Mouse (Mus musculus) embryonic facial prominence, embryonic 11.5 days (tissue): ENCODE measurements at regions not wholly inside any gene's neighbourhood (a gene's known extent, or its start where the extent isn't known, plus 50 kb on each side); places are given as distances from the start of the nearest gene placed in this dataset.
"Not testable (repeated sequence)": the region's sequence is repeated elsewhere in the genome, so short reads cannot be mapped to it uniquely, and the experiment has no call there.

Source experiments
- ATAC-seq: fragments of 200-750 bp; cut with Nextera tagmentation; replicated peaks from 2 replicates; pipeline ENCODE4 v1.8.0; 2017; ENCODE audit warnings: low read depth; ENCODE audit not compliant: insufficient number of reproducible peaks, low FRiP score, low TSS enrichment
- DNase-seq: peaks from one replicate; pipeline ENCODE4 v3.0.0-alpha.2; 2015; ENCODE audit warnings: low spot score
- H3K27ac ChIP-seq: fragments of 300-500 bp; sonication (generic); replicated peaks from 2 replicates; pipeline ENCODE4 v1.5.1; 2014; ENCODE audit warnings: mild to moderate bottlenecking, low read depth, low read length, control low read depth
- H3K27me3 ChIP-seq: fragments of 300-500 bp; sonication (generic); 2 replicates; pipeline ENCODE4 v1.6.1; 2014; ENCODE audit warnings: mild to moderate bottlenecking, low read length, moderate library complexity, mixed read lengths; ENCODE audit not compliant: control insufficient read depth, insufficient read depth
- H3K36me3 ChIP-seq: fragments of 300-500 bp; sonication (generic); replicated peaks from 2 replicates; pipeline ENCODE4 v1.6.1; 2014; ENCODE audit warnings: low read depth, mild to moderate bottlenecking, low read length, moderate library complexity, mixed read lengths; ENCODE audit not compliant: control insufficient read depth, insufficient read depth
- H3K4me1 ChIP-seq: fragments of 300-500 bp; sonication (generic); 2 replicates; pipeline ENCODE4 v1.6.1; 2014; ENCODE audit warnings: low read length, mixed read lengths; ENCODE audit not compliant: control insufficient read depth, insufficient read depth
- H3K4me2 ChIP-seq: fragments of 300-500 bp; sonication (generic); 2 replicates; pipeline ENCODE4 v1.6.1; 2014; ENCODE audit warnings: low read depth, mild to moderate bottlenecking, control low read depth, low read length, moderate library complexity
- H3K4me3 ChIP-seq: fragments of 300-500 bp; sonication (generic); 2 replicates; pipeline ENCODE4 v1.5.1; 2014; ENCODE audit warnings: low read depth, low read length, control low read depth
- H3K9ac ChIP-seq: fragments of 300-500 bp; sonication (generic); replicated peaks from 2 replicates; pipeline ENCODE4 v1.6.1; 2014; ENCODE audit warnings: mild to moderate bottlenecking, control low read depth, low read length
- H3K9me3 ChIP-seq: fragments of 300-500 bp; sonication (generic); replicated peaks from 2 replicates; pipeline ENCODE4 v1.6.1; 2016; ENCODE audit warnings: mild to moderate bottlenecking, low read length, inconsistent platforms, mixed read lengths; ENCODE audit not compliant: control insufficient read depth
- WGBS: fragments of 180-500 bp; shearing (Covaris S2); extraction: QIAGEN DNeasy Blood & Tissue Kit; methylation state at CpG from one replicate; pipeline ENCODE4 v1.1.7; 2014; 5-methylcytosine and 5-hydroxymethylcytosine counted together

DNA sequence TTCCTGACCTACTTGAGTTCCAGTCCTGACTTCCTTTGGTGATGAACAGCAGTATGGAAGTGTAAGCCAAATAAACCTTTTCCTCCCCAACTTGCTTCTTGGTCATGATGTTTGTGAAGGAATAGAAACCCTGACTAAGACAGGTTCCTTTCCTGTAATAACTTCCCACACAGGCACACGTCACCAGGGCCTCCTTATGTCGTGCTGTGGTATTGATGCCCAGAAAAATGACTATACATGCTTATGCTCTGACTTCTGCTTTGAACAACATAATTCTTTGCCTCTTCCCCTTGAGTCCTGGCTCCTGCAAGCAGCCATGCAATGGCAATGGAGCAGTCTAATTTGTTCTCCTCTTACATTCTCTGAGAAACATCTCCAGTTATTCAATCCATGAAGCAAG, 151.5 kb downstream of the BC067074 start:
- not testable (repeated sequence) for H3K27ac ChIP-seq, H3K4me2 ChIP-seq, H3K27me3 ChIP-seq, ATAC-seq, H3K4me1 ChIP-seq, H3K4me3 ChIP-seq, H3K9ac ChIP-seq, H3K36me3 ChIP-seq, H3K9me3 ChIP-seq, DNase-seq
- 90% methylated on average over 2 of the region's 2 CpGs for WGBS

DNA sequence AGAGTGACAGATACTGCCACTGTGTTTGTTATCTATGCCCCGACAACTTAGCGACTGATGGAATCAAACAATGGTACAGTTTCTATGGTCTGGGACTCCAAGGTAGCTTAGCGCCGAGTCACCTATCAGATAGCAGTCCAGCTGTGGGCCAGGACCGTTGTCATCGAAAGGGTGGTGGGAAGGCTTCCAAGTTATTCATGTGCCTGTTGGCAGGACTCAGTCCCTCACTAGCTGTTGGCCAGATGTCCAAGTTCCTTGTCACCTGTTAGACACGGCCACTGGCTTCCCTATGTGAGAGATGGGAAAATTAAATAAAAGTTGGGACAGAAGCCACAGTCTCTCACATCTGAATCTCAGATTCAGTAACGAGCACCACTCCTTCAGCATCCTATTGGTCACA, 150.1 kb downstream of the BC067074 start:
- WGBS, result 92% methylated on average over 8 of the region's 8 CpGs
- Histone ChIP-seq H3K27me3 (no peaks in the 10 kb centered on the region), H3K36me3 (no peaks in the 10 kb centered on the region), H3K4me3 (no peak overlapping the region), H3K27ac (no peak overlapping the region), H3K9ac (no peak overlapping the region), H3K4me2 (no peak overlapping the region), H3K9me3 (no peaks in the 10 kb centered on the region), H3K4me1 (no peaks in the 10 kb centered on the region)
- DNase-seq (no peak), ATAC-seq (no peak)

DNA sequence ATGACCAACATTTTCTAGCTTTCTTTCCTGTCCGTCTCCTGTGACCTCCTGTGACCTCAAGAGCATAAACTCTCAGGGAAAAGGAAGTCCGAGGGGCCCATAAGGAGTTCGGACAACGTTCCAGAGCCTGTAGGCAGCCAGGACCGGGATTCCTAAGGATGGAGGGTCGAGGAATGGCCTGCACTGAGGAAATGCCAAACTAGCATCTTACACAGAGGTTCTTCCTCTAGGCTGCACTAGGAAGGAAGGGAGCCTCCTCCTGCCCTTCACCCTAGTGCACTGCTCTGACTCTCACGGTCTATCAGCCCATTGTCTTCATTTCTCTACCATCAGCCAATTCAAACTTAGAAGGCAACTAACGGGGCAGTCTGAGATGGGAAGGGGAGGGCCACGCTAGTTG, 149.2 kb downstream of the BC067074 start:
- ATAC-seq, result no peak
- WGBS, result 43% methylated on average over 9 of the region's 9 CpGs
- no peaks in the 10 kb centered on the region for H3K27me3 ChIP-seq
- no peaks in the 10 kb centered on the region for H3K9me3 ChIP-seq
- no peaks in the 10 kb centered on the region for H3K36me3 ChIP-seq
- H3K4me1 ChIP-seq, result no peaks in the 10 kb centered on the region
- no peak overlapping the region for H3K4me2 ChIP-seq
- H3K4me3 ChIP-seq, result no peak overlapping the region
- H3K27ac ChIP-seq, result no peak overlapping the region
- no peak overlapping the region for H3K9ac ChIP-seq
- DNase-seq, result no peak

DNA sequence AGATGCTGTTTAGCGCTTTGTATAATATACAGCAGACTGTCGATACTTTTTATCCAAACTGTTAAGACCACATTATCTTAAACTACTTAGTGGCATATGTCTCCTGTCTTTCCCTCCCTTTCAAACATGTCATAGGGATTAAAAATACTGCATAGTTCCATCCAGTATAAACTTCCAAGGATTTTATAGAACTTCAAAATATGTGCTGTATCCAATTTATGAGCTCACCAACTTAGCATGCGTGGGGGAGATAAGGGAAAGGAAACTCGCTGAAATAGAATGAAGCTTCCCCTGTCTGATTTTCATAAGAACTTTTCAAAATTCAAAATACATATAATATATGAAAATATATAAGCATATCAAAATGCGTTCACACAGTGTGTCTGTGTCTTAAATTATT, 147.2 kb downstream of the BC067074 start:
- WGBS, result 89% methylated on average over 5 of the region's 5 CpGs
- Histone ChIP-seq H3K27ac (no peak overlapping the region), H3K9me3 (no peaks in the 10 kb centered on the region), H3K27me3 (no peaks in the 10 kb centered on the region), H3K9ac (no peak overlapping the region), H3K36me3 (no peaks in the 10 kb centered on the region), H3K4me1 (no peaks in the 10 kb centered on the region), H3K4me2 (no peak overlapping the region), H3K4me3 (no peak overlapping the region)
- ATAC-seq (no peak), DNase-seq (no peak)

DNA sequence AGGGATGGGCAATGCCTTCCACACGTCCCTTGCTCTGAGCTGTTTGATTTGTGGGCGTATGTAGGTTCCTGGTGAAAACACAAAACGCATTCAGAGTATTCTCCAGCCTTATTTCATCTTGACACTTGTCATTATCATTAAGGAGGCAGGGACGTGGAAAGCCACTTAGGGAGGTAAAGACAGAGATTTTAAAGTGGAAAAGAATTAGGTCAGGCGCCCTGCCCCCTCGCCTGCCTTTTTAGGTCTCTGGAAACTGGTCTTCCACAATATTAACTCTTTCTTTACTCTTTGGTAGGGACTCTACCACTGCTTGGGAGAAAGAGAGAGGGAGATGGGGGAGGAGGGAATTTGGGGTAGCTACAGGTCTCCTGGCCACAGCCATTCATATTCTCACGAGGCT, 146.6 kb downstream of the BC067074 start:
- Histone ChIP-seq H3K27ac (no peak overlapping the region), H3K4me2 (no peak overlapping the region), H3K36me3 (no peaks in the 10 kb centered on the region), H3K27me3 (no peaks in the 10 kb centered on the region), H3K9ac (no peak overlapping the region), H3K4me1 (no peaks in the 10 kb centered on the region), H3K9me3 (no peaks in the 10 kb centered on the region), H3K4me3 (no peak overlapping the region)
- WGBS, result 58% methylated on average over 7 of the region's 7 CpGs
- DNase-seq, result no peak
- no peak for ATAC-seq

DNA sequence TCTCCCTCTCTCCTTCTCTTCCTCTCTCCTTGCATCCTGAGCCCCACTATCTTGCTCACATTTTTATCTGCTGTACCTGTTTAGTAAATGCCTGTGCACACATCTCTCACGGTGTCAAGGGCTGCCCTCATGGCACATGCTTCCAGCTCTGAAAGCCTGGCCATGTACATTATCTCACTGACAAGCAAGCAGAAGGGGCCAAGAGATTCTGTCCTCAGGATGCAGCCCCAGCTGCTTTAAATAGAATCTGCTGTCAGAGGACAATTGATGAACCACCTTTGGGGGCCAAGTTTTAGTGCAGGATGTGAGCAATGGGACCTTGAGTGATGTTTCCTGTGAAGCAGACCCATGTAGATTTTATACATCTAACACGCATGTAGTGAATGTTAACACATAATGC, 145.9 kb downstream of the BC067074 start:
- Histone ChIP-seq H3K27ac (no peak overlapping the region), H3K4me1 (no peaks in the 10 kb centered on the region), H3K9me3 (no peaks in the 10 kb centered on the region), H3K36me3 (no peaks in the 10 kb centered on the region), H3K4me3 (no peak overlapping the region), H3K27me3 (no peaks in the 10 kb centered on the region), H3K9ac (no peak overlapping the region), H3K4me2 (no peak overlapping the region)
- 82% methylated on average over 2 of the region's 2 CpGs for WGBS
- ATAC-seq (no peak), DNase-seq (no peak)

DNA sequence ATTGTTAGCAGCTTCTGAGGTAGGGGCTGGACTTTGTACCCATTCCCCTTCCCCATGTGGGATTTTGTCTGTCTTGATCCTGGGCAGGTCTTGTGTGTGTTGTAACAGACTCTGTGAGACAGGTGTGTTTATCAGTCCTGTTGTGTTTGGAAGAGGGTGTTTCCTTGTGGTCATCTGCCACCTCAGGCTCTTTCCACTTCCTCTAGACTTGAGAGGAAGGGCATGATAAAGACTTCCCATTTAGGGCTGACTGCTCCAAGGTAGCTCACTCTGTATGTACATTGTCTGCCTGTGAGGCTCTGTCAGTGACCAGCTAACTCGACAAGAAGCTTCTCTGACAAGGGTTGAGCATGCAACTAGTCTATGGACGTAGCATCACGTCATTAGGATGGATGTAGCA, 143.3 kb downstream of the BC067074 start:
- 89% methylated on average over 3 of the region's 3 CpGs for WGBS
- no peaks in the 10 kb centered on the region for H3K27me3 ChIP-seq
- H3K9me3 ChIP-seq, result no peaks in the 10 kb centered on the region
- DNase-seq (no peak), ATAC-seq (no peak)
- no peak overlapping the region for H3K4me2 ChIP-seq
- no peaks in the 10 kb centered on the region for H3K36me3 ChIP-seq
- H3K4me3 ChIP-seq, result no peak overlapping the region
- no peak overlapping the region for H3K9ac ChIP-seq
- no peak overlapping the region for H3K27ac ChIP-seq
- H3K4me1 ChIP-seq, result no peaks in the 10 kb centered on the region

DNA sequence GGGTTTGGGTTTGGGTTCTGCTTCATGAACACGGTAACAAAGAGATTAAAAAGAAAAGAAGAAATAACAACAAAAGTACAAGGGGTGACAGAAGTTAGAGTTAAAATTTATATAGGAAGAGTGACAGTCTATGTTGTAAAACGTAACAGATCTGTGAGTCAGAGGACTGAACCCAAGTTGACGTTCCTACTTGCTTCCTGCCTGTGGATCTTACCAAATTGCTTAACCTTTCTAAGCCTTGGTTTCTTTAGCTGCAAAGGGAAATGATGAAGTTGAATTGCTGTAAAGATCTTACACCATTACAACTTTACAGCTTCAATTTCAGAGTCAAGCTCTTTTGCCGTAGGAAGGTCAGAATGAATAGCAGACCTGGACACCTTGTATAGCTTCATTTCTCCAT, 142.2 kb downstream of the BC067074 start:
- Histone ChIP-seq H3K27ac (no peak overlapping the region), H3K4me1 (no peaks in the 10 kb centered on the region), H3K36me3 (no peaks in the 10 kb centered on the region), H3K4me2 (no peak overlapping the region), H3K9ac (no peak overlapping the region), H3K9me3 (no peaks in the 10 kb centered on the region), H3K4me3 (no peak overlapping the region), H3K27me3 (no peaks in the 10 kb centered on the region)
- 88% methylated on average over 4 of the region's 4 CpGs for WGBS
- DNase-seq (no peak), ATAC-seq (no peak)

DNA sequence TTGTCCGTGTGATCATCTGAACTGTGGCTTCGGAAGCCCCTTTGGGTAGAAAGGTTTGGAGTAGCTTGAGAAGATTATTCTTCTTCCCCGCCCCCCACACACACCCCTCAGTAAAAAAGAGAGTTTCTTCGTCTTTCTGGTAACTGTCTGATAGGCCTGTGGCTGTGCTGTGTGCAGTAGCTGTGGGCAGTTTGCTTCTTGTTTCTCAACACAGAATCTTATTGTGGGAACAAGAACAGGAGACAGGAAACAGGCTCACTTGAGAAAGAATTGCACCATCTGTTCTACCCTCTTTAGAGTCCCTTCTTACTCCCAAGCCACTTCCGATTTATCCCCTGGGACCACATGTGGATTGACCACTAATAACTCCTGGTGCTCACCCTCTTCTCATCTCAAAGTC, 140.5 kb downstream of the BC067074 start:
- DNase-seq (no peak), ATAC-seq (no peak)
- Histone ChIP-seq H3K9ac (no peak overlapping the region), H3K4me2 (no peak overlapping the region), H3K27me3 (no peaks in the 10 kb centered on the region), H3K36me3 (no peaks in the 10 kb centered on the region), H3K27ac (no peak overlapping the region), H3K4me1 (no peaks in the 10 kb centered on the region), H3K9me3 (no peaks in the 10 kb centered on the region), H3K4me3 (no peak overlapping the region)
- WGBS, result 59% methylated on average over 5 of the region's 5 CpGs
